Mouse (Mus musculus): ENCODE results near the gene Slit3.

Slit3 gene

GRCm38 (mm10) chr11:35120894-35121610, at the start of gene Slit3:
TSS of gene Slit3 (plus strand) at chr11:35121224.
- DNase-seq (ENCODE audit: low read depth in 1 of 2, low spot score in 2 of 2) = no peak

- DNase-seq (ENCODE audit: low read depth in 1 of 2, low spot score in 2 of 2) = no peak
Measured at GRCm38 (mm10) chr11:35071451-35071850, 49.6 kb upstream of the Slit3 start.

GRCm38 (mm10) chr11:35075411-35075810, 45.6 kb upstream of the Slit3 start:
- no peak for DNase-seq (ENCODE audit: low read depth in 1 of 2, low spot score in 2 of 2)

GRCm38 (mm10) chr11:35080451-35081125, 40.4 kb upstream of the Slit3 start:
- DNase-seq (ENCODE audit: low read depth in 1 of 2, low spot score in 2 of 2) = no peak

GRCm38 (mm10) chr11:35082297-35082696, 38.7 kb upstream of the Slit3 start:
- no peak for DNase-seq (ENCODE audit: low read depth in 1 of 2, low spot score in 2 of 2)

- DNase-seq (ENCODE audit: low read depth in 1 of 2, low spot score in 2 of 2) = no peak
Measured at GRCm38 (mm10) chr11:35083049-35083448, 38.0 kb upstream of the Slit3 start.

GRCm38 (mm10) chr11:35085351-35085750, 35.7 kb upstream of the Slit3 start:
- no peak for DNase-seq (ENCODE audit: low read depth in 1 of 2, low spot score in 2 of 2)

- no peak for DNase-seq (ENCODE audit: low read depth in 1 of 2, low spot score in 2 of 2)
Measured at GRCm38 (mm10) chr11:35086029-35086428, 35.0 kb upstream of the Slit3 start.

GRCm38 (mm10) chr11:35087454-35087853, 33.6 kb upstream of the Slit3 start:
- DNase-seq (ENCODE audit: low read depth in 1 of 2, low spot score in 2 of 2) = no peak

GRCm38 (mm10) chr11:35088136-35088535, 32.9 kb upstream of the Slit3 start:
- no peak for DNase-seq (ENCODE audit: low read depth in 1 of 2, low spot score in 2 of 2)

- DNase-seq (ENCODE audit: low read depth in 1 of 2, low spot score in 2 of 2) = no peak
Measured at GRCm38 (mm10) chr11:35090629-35091335, 30.2 kb upstream of the Slit3 start.

GRCm38 (mm10) chr11:35096538-35096937, 24.5 kb upstream of the Slit3 start:
- no peak for DNase-seq (ENCODE audit: low read depth in 1 of 2, low spot score in 2 of 2)

GRCm38 (mm10) chr11:35109781-35110180, 11.2 kb upstream of the Slit3 start:
- no peak for DNase-seq (ENCODE audit: low read depth in 1 of 2, low spot score in 2 of 2)

- DNase-seq (ENCODE audit: low read depth in 1 of 2, low spot score in 2 of 2) = no peak
Measured at GRCm38 (mm10) chr11:35110784-35111183, 10.2 kb upstream of the Slit3 start.

- no peak for DNase-seq (ENCODE audit: low read depth in 1 of 2, low spot score in 2 of 2)
Measured at GRCm38 (mm10) chr11:35113290-35113689, 7.7 kb upstream of the Slit3 start.

GRCm38 (mm10) chr11:35116436-35116835, 4.6 kb upstream of the Slit3 start:
- DNase-seq (ENCODE audit: low read depth in 1 of 2, low spot score in 2 of 2) = no peak

GRCm38 (mm10) chr11:35117871-35118270, 3.2 kb upstream of the Slit3 start:
- no peak for DNase-seq (ENCODE audit: low read depth in 1 of 2, low spot score in 2 of 2)

GRCm38 (mm10) chr11:35118731-35119130, 2.3 kb upstream of the Slit3 start:
- no peak for DNase-seq (ENCODE audit: low read depth in 1 of 2, low spot score in 2 of 2)

GRCm38 (mm10) chr11:35119360-35119759, 1.7 kb upstream of the Slit3 start:
- no peak for DNase-seq (ENCODE audit: low read depth in 1 of 2, low spot score in 2 of 2)

- no peak for DNase-seq (ENCODE audit: low read depth in 1 of 2, low spot score in 2 of 2)
Measured at GRCm38 (mm10) chr11:35120076-35120475, 948 bp upstream of the Slit3 start.

GRCm38 (mm10) chr11:35121611-35121959, 561 bp downstream of the Slit3 start:
- DNase-seq (ENCODE audit: low read depth in 1 of 2, low spot score in 2 of 2) = no peak

All from monocyte, adult 2 months (primary cell).